Mouse (Mus musculus) ES-Bruce4 (cell line): ENCODE measurements around the gene Magi1. TPM values are rescaled to one million over a fixed set of nuclear protein-coding genes. Genes with fewer than 3 reads are reported as not detected.

ENCODE experiments used
- H3K27ac ChIP-seq: 2 replicates; pipeline ENCODE4 v1.5.1; 2012; ENCODE audit warnings: low read length, inconsistent platforms; ENCODE audit not compliant: insufficient read depth
- H3K27me3 ChIP-seq: 2 replicates; pipeline ENCODE4 v1.6.1; 2012; ENCODE audit warnings: mild to moderate bottlenecking, low read length, inconsistent platforms; ENCODE audit not compliant: control insufficient read depth, poor library complexity, insufficient read depth, severe bottlenecking
- H3K36me3 ChIP-seq: 2 replicates; pipeline ENCODE4 v1.6.1; 2012; ENCODE audit warnings: inconsistent platforms, mild to moderate bottlenecking, low read length, moderate library complexity; ENCODE audit not compliant: control insufficient read depth, poor library complexity, insufficient read depth, severe bottlenecking
- H3K4me1 ChIP-seq: one replicate; pipeline ENCODE4 v1.8.1; 2011; ENCODE audit warnings: low read length; ENCODE audit not compliant: control insufficient read depth, insufficient read depth
- H3K4me3 ChIP-seq: 2 replicates; pipeline ENCODE4 v1.5.1; 2011; ENCODE audit warnings: low read depth, mild to moderate bottlenecking, low read length
- H3K9ac ChIP-seq: 2 replicates; pipeline ENCODE4 v1.6.1; 2012; ENCODE audit warnings: low read depth, mild to moderate bottlenecking, inconsistent platforms; ENCODE audit not compliant: poor library complexity, severe bottlenecking
- H3K9me3 ChIP-seq: replicated peaks from 2 replicates; pipeline ENCODE4 v1.6.1; 2012; ENCODE audit warnings: mild to moderate bottlenecking, low read length, inconsistent platforms; ENCODE audit not compliant: control insufficient read depth, poor library complexity, insufficient read depth, severe bottlenecking
- CTCF ChIP-seq: IDR thresholded peaks from one replicate; pipeline ENCODE4 v1.8.1; 2011; ENCODE audit warnings: low read depth, low read length
- EP300 ChIP-seq: IDR thresholded peaks from 2 replicates; pipeline ENCODE4 v1.6.1; 2011; ENCODE audit warnings: low read depth, low read length; ENCODE audit not compliant: insufficient read depth
- POLR2A ChIP-seq: IDR thresholded peaks from one replicate; pipeline ENCODE4 v1.8.1; 2011; ENCODE audit warnings: low read length; ENCODE audit not compliant: insufficient read depth
- polyA plus RNA-seq: library from polyadenylated mRNA; stranded (reverse); fragments of >200 nt; gene quantifications from 2 replicates; pipeline ENCODE4 v1.2.4, GENCODE M21; 2011; ENCODE audit warnings: low read depth; ENCODE audit not compliant: missing spikeins, insufficient read depth, insufficient read length

Magi1 gene
- polyA plus RNA-seq, 1 experiment = 22.4 TPM

GRCm38 (mm10) chr6:94195303-94195911, 88.3 kb downstream of the Magi1 start:
- H3K9me3 ChIP-seq = no peaks in the 10 kb centered on the region
- no peak overlapping the region for H3K27ac ChIP-seq
- H3K9ac ChIP-seq = no peak overlapping the region
- no peaks in the 10 kb centered on the region for H3K4me1 ChIP-seq
- TF ChIP-seq POLR2A (no peak), EP300 (no peak), CTCF (no peak)
- H3K4me3 ChIP-seq = no peak overlapping the region
- no peaks in the 10 kb centered on the region for H3K27me3 ChIP-seq
- H3K36me3 ChIP-seq = no peaks in the 10 kb centered on the region

DNA sequence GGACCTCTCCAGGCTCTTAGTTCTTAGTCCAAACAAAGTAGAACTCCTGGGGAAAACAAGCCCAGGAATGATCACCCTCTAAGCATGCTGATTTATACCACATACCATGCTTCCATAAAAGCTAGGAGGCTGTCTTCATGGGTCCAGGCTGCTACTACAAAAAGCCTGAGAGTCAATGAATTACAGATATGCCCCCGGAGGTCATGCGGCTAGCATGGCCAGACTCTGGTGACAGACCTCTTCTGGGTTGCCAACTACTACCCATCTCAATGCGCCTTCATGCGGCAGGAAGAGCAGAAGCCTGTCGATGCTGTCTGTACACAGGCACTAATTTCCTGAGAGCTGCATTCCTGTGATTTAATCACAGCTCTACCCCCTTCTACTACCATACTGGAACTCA, 92.9 kb downstream of the Magi1 start:
- no peaks in the 10 kb centered on the region for H3K27me3 ChIP-seq
- peaks cover 2% of the 10 kb centered on the region for H3K4me1 ChIP-seq
- H3K36me3 ChIP-seq = no peaks in the 10 kb centered on the region
- no peak for TF ChIP-seq POLR2A
- TF ChIP-seq EP300 = no peak
- no peak for TF ChIP-seq CTCF
- no peak overlapping the region for H3K9ac ChIP-seq
- no peaks in the 10 kb centered on the region for H3K9me3 ChIP-seq
- no peak overlapping the region for H3K27ac ChIP-seq
- no peak overlapping the region for H3K4me3 ChIP-seq

- Histone ChIP-seq H3K9me3 (no peaks in the 10 kb centered on the region), H3K36me3 (no peaks in the 10 kb centered on the region), H3K9ac (no peak overlapping the region), H3K4me3 (no peak overlapping the region), H3K27ac (no peak overlapping the region), H3K4me1 (peaks cover 2% of the 10 kb centered on the region), H3K27me3 (no peaks in the 10 kb centered on the region)
- TF ChIP-seq POLR2A (no peak), EP300 (no peak), CTCF (no peak)
These were observed 94.3 kb downstream of the Magi1 start for GRCm38 (mm10) chr6:94189379-94189778.

DNA sequence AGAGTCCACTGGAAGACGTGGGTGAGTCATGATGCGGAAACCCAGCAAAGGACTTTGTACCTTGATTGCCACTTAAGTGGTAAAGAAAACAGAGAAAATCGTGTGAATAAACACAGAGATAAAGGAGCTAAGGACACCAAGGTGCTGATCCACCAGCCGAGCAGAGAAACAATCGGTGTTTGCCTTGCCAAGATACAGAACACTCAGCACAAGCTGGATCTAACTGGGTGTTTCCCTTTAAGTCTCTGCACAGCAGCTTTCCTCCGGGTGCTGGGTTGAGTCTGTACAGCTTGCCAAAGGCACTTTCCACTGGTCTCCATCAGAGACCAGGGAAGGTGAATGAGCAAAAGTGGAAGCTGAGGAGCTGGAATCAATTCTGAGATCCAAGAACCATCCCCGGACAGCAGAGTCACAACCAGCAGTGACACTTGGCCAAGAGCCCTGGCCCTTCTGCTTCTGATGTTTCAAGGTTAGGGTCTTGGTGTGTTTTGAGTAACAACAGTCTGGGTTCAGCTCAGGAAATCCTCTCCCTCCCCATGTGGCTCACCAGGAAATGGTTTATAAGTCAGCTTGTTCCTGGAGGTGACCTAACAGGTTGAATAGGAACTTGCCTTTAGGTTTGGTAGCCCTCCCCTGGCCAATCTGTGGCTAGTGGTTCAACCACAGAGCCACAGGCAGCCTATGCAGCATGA, 96.9 kb downstream of the Magi1 start:
- peaks cover 4% of the 10 kb centered on the region for H3K4me1 ChIP-seq
- H3K9ac ChIP-seq = no peak overlapping the region
- H3K27ac ChIP-seq = no peak overlapping the region
- H3K4me3 ChIP-seq = no peak overlapping the region
- no peaks in the 10 kb centered on the region for H3K27me3 ChIP-seq
- H3K9me3 ChIP-seq = no peaks in the 10 kb centered on the region
- no peaks in the 10 kb centered on the region for H3K36me3 ChIP-seq
- TF ChIP-seq POLR2A (no peak), EP300 (no peak), CTCF (no peak)

GRCm38 (mm10) chr6:94184268-94184667, 99.4 kb downstream of the Magi1 start:
- peak overlapping the region; percentile 84; the same call in 1 of the 2 replicates for H3K27ac ChIP-seq
- no peaks in the 10 kb centered on the region for H3K9me3 ChIP-seq
- H3K4me1 ChIP-seq = peaks cover 4% of the 10 kb centered on the region
- no peak overlapping the region for H3K4me3 ChIP-seq
- no peaks in the 10 kb centered on the region for H3K27me3 ChIP-seq
- TF ChIP-seq EP300 (no peak), POLR2A (no peak), CTCF (no peak)
- H3K9ac ChIP-seq = no peak overlapping the region
- H3K36me3 ChIP-seq = no peaks in the 10 kb centered on the region

GRCm38 (mm10) chr6:94183354-94183851, 100.3 kb downstream of the Magi1 start:
- peaks cover 4% of the 10 kb centered on the region for H3K4me1 ChIP-seq
- H3K27ac ChIP-seq = peak overlapping the region; percentile 84
- TF ChIP-seq POLR2A (no peak), EP300 (no peak), CTCF (no peak)
- no peaks in the 10 kb centered on the region for H3K27me3 ChIP-seq
- no peaks in the 10 kb centered on the region for H3K36me3 ChIP-seq
- H3K9me3 ChIP-seq = no peaks in the 10 kb centered on the region
- H3K4me3 ChIP-seq = no peak overlapping the region
- H3K9ac ChIP-seq = no peak overlapping the region
